Mouse (Mus musculus): ENCODE results near the gene Neurog1.

Neurog1 gene

GRCm38 (mm10) chr13:56209067-56209411 lies 42.9 kb downstream of the Neurog1 start:
- DNase-seq = no peak

- no peak for DNase-seq
These were observed 43.5 kb downstream of the Neurog1 start for GRCm38 (mm10) chr13:56208225-56209066.

Data from B cell, adult 2 months (primary cell).